Mouse (Mus musculus) limb, embryonic 14.5 days (tissue): ENCODE data around the gene Nbeal2. TPM values are rescaled to one million over a fixed set of nuclear protein-coding genes. Genes with fewer than 3 reads are reported as not detected.

Experiments
- ATAC-seq: fragments of 200-750 bp; cut with Nextera tagmentation; 2 replicates; pipeline ENCODE4 v1.8.0; 2017; ENCODE audit warnings: low read depth, moderate number of reproducible peaks, moderate TSS enrichment; ENCODE audit not compliant: low FRiP score
- DNase-seq: peaks from one replicate; pipeline ENCODE4 v3.0.0-alpha.2; 2015; ENCODE audit warnings: low spot score
- H3K27ac ChIP-seq: fragments of 300-500 bp; sonication (generic); replicated peaks from 2 replicates; pipeline ENCODE4 v1.5.1; 2014; ENCODE audit warnings: low read depth, mild to moderate bottlenecking, low read length, moderate library complexity, mixed read lengths
- H3K27me3 ChIP-seq: fragments of 300-500 bp; sonication (generic); 2 replicates; pipeline ENCODE4 v1.6.1; 2014; ENCODE audit warnings: low read length, mixed read lengths; ENCODE audit not compliant: control insufficient read depth, insufficient read depth
- H3K36me3 ChIP-seq: fragments of 300-500 bp; sonication (generic); 2 replicates; pipeline ENCODE4 v1.6.1; 2014; ENCODE audit warnings: mild to moderate bottlenecking, low read length, moderate library complexity, mixed read lengths; ENCODE audit not compliant: control insufficient read depth, insufficient read depth
- H3K4me1 ChIP-seq: fragments of 300-500 bp; sonication (generic); 2 replicates; pipeline ENCODE4 v1.6.1; 2014; ENCODE audit warnings: antibody characterized with exemption, low read length, mixed read lengths; ENCODE audit not compliant: control insufficient read depth, insufficient read depth
- H3K4me2 ChIP-seq: fragments of 300-500 bp; sonication (generic); replicated peaks from 2 replicates; pipeline ENCODE4 v1.6.1; 2014; ENCODE audit warnings: low read depth, mild to moderate bottlenecking, low read length, moderate library complexity; ENCODE audit not compliant: severe bottlenecking
- H3K4me3 ChIP-seq: fragments of 300-500 bp; sonication (generic); replicated peaks from 2 replicates; pipeline ENCODE4 v1.5.1; 2014; ENCODE audit warnings: low read length
- H3K9ac ChIP-seq: fragments of 300-500 bp; sonication (generic); 2 replicates; pipeline ENCODE4 v1.6.1; 2014; ENCODE audit warnings: mild to moderate bottlenecking, low read depth, low read length, moderate library complexity; ENCODE audit not compliant: severe bottlenecking
- H3K9me3 ChIP-seq: fragments of 300-500 bp; sonication (generic); 2 replicates; pipeline ENCODE4 v1.6.1; 2016; ENCODE audit warnings: low read length; ENCODE audit not compliant: control insufficient read depth
- POLR2A ChIP-seq: fragments of 200-500 bp; IDR thresholded peaks from 2 replicates; pipeline ENCODE4 v1.8.0; 2012; ENCODE audit warnings: inconsistent platforms, mild to moderate bottlenecking, moderate library complexity, borderline replicate concordance; ENCODE audit not compliant: insufficient read depth, insufficient read length; ENCODE audit errors: extremely low read depth
- WGBS: fragments of 180-500 bp; shearing (Covaris S2); extraction: QIAGEN DNeasy Blood & Tissue Kit; methylation state at CpG from one replicate; pipeline ENCODE4 v1.1.7; 2014; 5-methylcytosine and 5-hydroxymethylcytosine counted together
- polyA plus RNA-seq, 2 experiments: library from polyadenylated mRNA; depleted of rRNA in 1 of 2; stranded (reverse) in 1 of 2; unstranded in 1 of 2; fragments of >200 nt; fragmentation: Nextera tagmentation in 1 of 2; extraction: Ambion mirVana in 1 of 2; gene quantifications; 2 replicates each; pipeline versions ENCODE4 v1.2.1 to v1.2.3; 2012 to 2014

Gene Nbeal2
- polyA plus RNA-seq, 2 experiments = 3.3 to 8.4 TPM

- no peak for TF ChIP-seq POLR2A
- Histone ChIP-seq H3K9me3 (no peaks in the 10 kb centered on the region), H3K27ac (no peak overlapping the region), H3K4me1 (no peaks in the 10 kb centered on the region), H3K4me3 (no peak overlapping the region), H3K9ac (no peak overlapping the region), H3K27me3 (no peaks in the 10 kb centered on the region), H3K4me2 (no peak overlapping the region), H3K36me3 (no peaks in the 10 kb centered on the region)
- no peak for ATAC-seq
- no peak for DNase-seq
- 76% methylated on average over 10 of the region's 10 CpGs for WGBS
Observed at GRCm38 (mm10) chr9:110673107-110673752, 19.3 kb upstream of the Nbeal2 start.

GRCm38 (mm10) chr9:110672462-110673106, 18.6 kb upstream of the Nbeal2 start:
- H3K4me1 ChIP-seq = no peaks in the 10 kb centered on the region
- no peaks in the 10 kb centered on the region for H3K9me3 ChIP-seq
- no peak for ATAC-seq
- TF ChIP-seq POLR2A = no peak
- H3K4me2 ChIP-seq = no peak overlapping the region
- H3K27ac ChIP-seq = no peak overlapping the region
- no peak overlapping the region for H3K4me3 ChIP-seq
- WGBS = 65% methylated on average over 7 of the region's 7 CpGs
- H3K36me3 ChIP-seq = no peaks in the 10 kb centered on the region
- no peak overlapping the region for H3K9ac ChIP-seq
- H3K27me3 ChIP-seq = no peaks in the 10 kb centered on the region
- no peak for DNase-seq

GRCm38 (mm10) chr9:110669785-110670184, 15.8 kb upstream of the Nbeal2 start:
- H3K4me3 ChIP-seq = no peak overlapping the region
- H3K4me1 ChIP-seq = 0 out of 2 replicates have a peak, but pooled peaks cover 3% of the 10 kb centered on the region
- TF ChIP-seq POLR2A = no peak
- no peak overlapping the region for H3K4me2 ChIP-seq
- ATAC-seq = no peak
- WGBS = 92% methylated on average over 5 of the region's 5 CpGs
- no peaks in the 10 kb centered on the region for H3K9me3 ChIP-seq
- H3K27ac ChIP-seq = no peak overlapping the region
- H3K9ac ChIP-seq = no peak overlapping the region
- no peak for DNase-seq
- no peaks in the 10 kb centered on the region for H3K36me3 ChIP-seq
- no peaks in the 10 kb centered on the region for H3K27me3 ChIP-seq

GRCm38 (mm10) chr9:110668601-110669293, 14.8 kb upstream of the Nbeal2 start:
- H3K9ac ChIP-seq = no peak overlapping the region
- no peaks in the 10 kb centered on the region for H3K36me3 ChIP-seq
- H3K4me2 ChIP-seq = no peak overlapping the region
- H3K27ac ChIP-seq = no peak overlapping the region
- TF ChIP-seq POLR2A = no peak
- no peak for DNase-seq
- ATAC-seq = no peak
- H3K4me1 ChIP-seq = 0 out of 2 replicates have a peak, but pooled peaks cover 3% of the 10 kb centered on the region
- H3K9me3 ChIP-seq = no peaks in the 10 kb centered on the region
- no peaks in the 10 kb centered on the region for H3K27me3 ChIP-seq
- 84% methylated on average over 6 of the region's 6 CpGs for WGBS
- no peak overlapping the region for H3K4me3 ChIP-seq

GRCm38 (mm10) chr9:110667219-110667836, 13.4 kb upstream of the Nbeal2 start:
- Histone ChIP-seq H3K9ac (no peak overlapping the region), H3K27me3 (no peaks in the 10 kb centered on the region), H3K4me3 (no peak overlapping the region), H3K27ac (no peak overlapping the region), H3K4me2 (no peak overlapping the region), H3K9me3 (no peaks in the 10 kb centered on the region), H3K36me3 (no peaks in the 10 kb centered on the region), H3K4me1 (0 out of 2 replicates have a peak, but pooled peaks cover 3% of the 10 kb centered on the region)
- ATAC-seq = no peak
- TF ChIP-seq POLR2A = no peak
- DNase-seq = no peak
- 49% methylated on average over 4 of the region's 4 CpGs for WGBS
